18 mouse cellular contexts compared by ENCODE assay signal in the genomic region with DNA sequence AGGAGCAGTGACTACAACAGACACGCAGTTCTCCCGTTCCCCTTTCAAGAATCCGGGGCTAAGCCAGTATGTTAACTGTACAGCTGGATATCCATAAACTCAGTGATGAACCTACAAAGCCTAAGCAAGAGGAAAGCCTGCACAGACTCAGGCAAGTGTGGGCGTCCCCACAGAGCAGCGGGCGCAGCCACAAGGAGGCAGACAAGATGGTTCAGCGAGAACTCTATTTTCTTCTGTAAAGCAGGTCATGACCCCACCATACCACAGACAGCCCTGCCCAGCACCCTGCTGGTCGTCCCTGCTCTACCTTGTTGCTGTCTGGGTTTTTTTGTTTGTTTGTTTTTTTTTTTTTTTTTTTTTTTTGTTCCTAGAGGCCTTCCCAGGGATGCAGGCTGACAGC.
DNase-seq lines count a peak whose midpoint lies in the region; TF ChIP-seq lines count a peak whose summit lies in the region.
"Had no signal": no experiment of that assay in that cellular context is flagged by ENCODE, and none has a peak within 500 bp of the region (broad histone marks: within the 10 kb centered on the region; RNA-seq: fewer than 3 reads in every experiment).

No protein-coding gene starts in this region.

- intact Hi-C loops in left cerebral cortex, adult 2 months (cut with DNase I), result no loop called here
- intact Hi-C loops in left cerebral cortex, postnatal 10 days (cut with DNase I), result no loop called here

- DNase-seq in left cerebral cortex, adult 2 months (ENCODE audit: extremely low spot score in 1 of 2, low spot score in 2 of 2), result no peak
- no peak for DNase-seq in left cerebral cortex, postnatal 10 days (ENCODE audit: extremely low spot score in 1 of 2, low spot score in 2 of 2)
- DNase-seq in right cerebral cortex, adult 18-20 months, result peak; percentile 55
- DNase-seq in right cerebral cortex, adult 2 months (ENCODE audit: low spot score in 2 of 2), result no peak
- DNase-seq in ZHBTc4 (ENCODE audit: low read depth, low spot score), result peak; percentile 39
- DNase-seq in yolk sac, embryonic 10.5 days (ENCODE audit: low spot score), result no peak
- no peak for DNase-seq in thymus, postnatal 36 days
- DNase-seq: adrenal gland, adult 8-10 months; cerebellum, adult 11-12 months; cerebellum, adult 9-10 months; cerebellum, postnatal 25 days; gastrocnemius, adult 2 months; gastrocnemius, postnatal 25 days; heart, postnatal 36 days had no signal

- TF ChIP-seq CTCF in left cerebral cortex, adult 2 months (IDR thresholded peaks at IDR 0.05), result peak; percentile 41

- H3K27ac ChIP-seq in left cerebral cortex, adult 2 months, result no peak overlapping the region
- H3K27ac ChIP-seq: embryonic facial prominence, embryonic 13.5 days; forebrain, embryonic 12.5 days; gastrocnemius, adult 2 months; heart, embryonic 13.5 days; hindbrain, embryonic 12.5 days had no signal

- no peak overlapping the region for H3K4me3 ChIP-seq in left cerebral cortex, adult 2 months
- H3K4me3 ChIP-seq: embryonic facial prominence, embryonic 13.5 days; forebrain, embryonic 12.5 days; gastrocnemius, adult 2 months; heart, embryonic 13.5 days; hindbrain, embryonic 12.5 days had no signal

Comparison
In these comparisons a context has a peak if more than half of its experiments do, and no peak if none do; other contexts are left out.
1. DNase-seq: peak in right cerebral cortex, adult 18-20 months (single experiment) and ZHBTc4 (single experiment); none in left cerebral cortex, adult 2 months (0 of 2), left cerebral cortex, postnatal 10 days (0 of 2), right cerebral cortex, adult 2 months (0 of 2), yolk sac, embryonic 10.5 days (single experiment) and thymus, postnatal 36 days (0 of 2).